Mouse (Mus musculus) ES-Bruce4 (cell line): ENCODE results near the gene Gm36210.

Experiments
- CTCF ChIP-seq: IDR thresholded peaks from one replicate; pipeline ENCODE4 v1.8.1; 2011; ENCODE audit warnings: low read depth, low read length
- EP300 ChIP-seq: IDR thresholded peaks from 2 replicates; pipeline ENCODE4 v1.6.1; 2011; ENCODE audit warnings: low read depth, low read length; ENCODE audit not compliant: insufficient read depth
- POLR2A ChIP-seq: IDR thresholded peaks from one replicate; pipeline ENCODE4 v1.8.1; 2011; ENCODE audit warnings: low read length; ENCODE audit not compliant: insufficient read depth

DNA sequence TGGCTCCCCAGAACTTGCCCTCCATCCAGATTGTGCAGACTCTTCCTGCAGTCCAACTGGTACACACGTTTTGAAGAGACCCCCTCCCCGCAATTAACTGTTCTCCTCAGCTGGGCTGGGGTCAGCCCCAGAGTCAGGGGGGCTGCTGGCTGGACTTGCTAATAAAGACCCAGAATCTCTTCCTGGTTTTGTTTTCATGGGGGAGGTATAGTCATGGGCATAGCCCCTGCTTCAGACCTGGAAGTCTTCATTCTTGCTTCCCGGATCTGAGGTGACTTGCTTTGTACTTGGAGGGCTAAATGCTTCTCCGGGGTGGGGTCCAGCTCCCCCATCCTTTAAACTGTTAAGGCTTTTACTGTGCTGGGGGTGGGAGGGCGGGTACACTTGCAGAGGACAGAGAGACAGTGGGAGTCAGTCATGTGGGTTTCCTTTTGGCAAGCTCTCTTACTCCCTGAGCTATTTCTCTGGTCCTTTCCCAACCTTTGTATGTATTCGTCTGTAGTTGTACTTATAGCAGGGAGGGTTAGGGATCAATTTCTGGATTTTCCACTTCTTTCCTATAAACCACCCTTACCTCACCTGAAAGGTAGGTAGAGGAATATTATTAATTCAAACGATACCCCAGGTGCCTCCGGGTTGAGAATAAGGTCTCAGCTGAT, 15.6 kb upstream of the Gm36210 start, which contains the start of gene Nat14:
- TF ChIP-seq POLR2A (no peak), CTCF (no peak), EP300 (no peak)
